Mouse (Mus musculus) forebrain, postnatal 0 days (tissue): Measurements from ENCODE around the gene Dnah6. TPM values are rescaled to one million over a fixed set of nuclear protein-coding genes. Genes with fewer than 3 reads are reported as not detected.

ENCODE experiments used
- ATAC-seq: fragments of 200-750 bp; cut with Nextera tagmentation; 2 replicates; pipeline ENCODE4 v1.8.0; 2017; ENCODE audit warnings: mild to moderate bottlenecking, moderate library complexity
- DNase-seq: peaks from one replicate; pipeline ENCODE4 v3.0.0-alpha.2; 2015
- H3K27ac ChIP-seq: fragments of 300-500 bp; sonication (generic); 2 replicates; pipeline ENCODE4 v1.5.1; 2014; ENCODE audit warnings: low read depth, mild to moderate bottlenecking, antibody characterized with exemption, low read length, moderate library complexity, mixed read lengths
- H3K27me3 ChIP-seq: fragments of 300-500 bp; sonication (generic); 2 replicates; pipeline ENCODE4 v1.6.1; 2014; ENCODE audit warnings: mild to moderate bottlenecking, low read length, mixed read lengths; ENCODE audit not compliant: insufficient read depth
- H3K36me3 ChIP-seq: fragments of 300-500 bp; sonication (generic); 2 replicates; pipeline ENCODE4 v1.6.1; 2014; ENCODE audit warnings: mild to moderate bottlenecking, moderate library complexity; ENCODE audit not compliant: insufficient read depth
- H3K4me1 ChIP-seq: fragments of 300-500 bp; sonication (generic); 2 replicates; pipeline ENCODE4 v1.6.1; 2014; ENCODE audit warnings: antibody characterized with exemption; ENCODE audit not compliant: insufficient read depth
- H3K4me2 ChIP-seq: fragments of 300-500 bp; sonication (generic); 2 replicates; pipeline ENCODE4 v1.6.1; 2014; ENCODE audit warnings: low read depth, mild to moderate bottlenecking, moderate library complexity
- H3K4me3 ChIP-seq: fragments of 300-500 bp; sonication (generic); 2 replicates; pipeline ENCODE4 v1.5.1; 2014; ENCODE audit warnings: low read depth, low read length, mixed read lengths
- H3K9ac ChIP-seq: fragments of 300-500 bp; sonication (generic); 2 replicates; pipeline ENCODE4 v1.6.1; 2014; ENCODE audit warnings: mild to moderate bottlenecking
- H3K9me3 ChIP-seq: fragments of 300-500 bp; sonication (generic); 2 replicates; pipeline ENCODE4 v1.6.1; 2016; ENCODE audit warnings: low read length
- CTCF ChIP-seq: sonication (generic); IDR thresholded peaks from 2 replicates; pipeline ENCODE4 v1.5.1; 2016; ENCODE audit warnings: antibody characterized with exemption, control low read depth, low read depth
- WGBS: fragments of 180-500 bp; shearing (Covaris S2); extraction: QIAGEN DNeasy Blood & Tissue Kit; methylation state at CpG from one replicate; pipeline ENCODE4 v1.1.7; 2014; 5-methylcytosine and 5-hydroxymethylcytosine counted together
- polyA plus RNA-seq: library from polyadenylated mRNA; unstranded; fragments of >200 nt; fragmentation: Nextera tagmentation; extraction: Ambion mirVana; gene quantifications from 2 replicates; pipeline ENCODE4 v1.2.1, GENCODE M21; 2015
- total RNA-seq: library from RNA; depleted of rRNA; stranded (reverse); fragments of >200 nt; gene quantifications from 2 replicates; pipeline ENCODE4 v1.2.3, GENCODE M21; 2014

Gene Dnah6
- total and polyA plus RNA-seq, 2 experiments from 2014 or later: 0.44 to 1.8 TPM

GRCm38 (mm10) chr6:73070663-73071062, 150.8 kb downstream of the Dnah6 start:
- Histone ChIP-seq H3K4me1 (no peaks in the 10 kb centered on the region), H3K27me3 (no peaks in the 10 kb centered on the region), H3K9me3 (no peaks in the 10 kb centered on the region), H3K4me3 (no peak overlapping the region), H3K36me3 (no peaks in the 10 kb centered on the region), H3K27ac (no peak overlapping the region), H3K9ac (no peak overlapping the region), H3K4me2 (no peak overlapping the region)
- no peak for ATAC-seq
- no peak for TF ChIP-seq CTCF
- no peak for DNase-seq
- 83% methylated on average over 6 of the region's 6 CpGs for WGBS

DNA sequence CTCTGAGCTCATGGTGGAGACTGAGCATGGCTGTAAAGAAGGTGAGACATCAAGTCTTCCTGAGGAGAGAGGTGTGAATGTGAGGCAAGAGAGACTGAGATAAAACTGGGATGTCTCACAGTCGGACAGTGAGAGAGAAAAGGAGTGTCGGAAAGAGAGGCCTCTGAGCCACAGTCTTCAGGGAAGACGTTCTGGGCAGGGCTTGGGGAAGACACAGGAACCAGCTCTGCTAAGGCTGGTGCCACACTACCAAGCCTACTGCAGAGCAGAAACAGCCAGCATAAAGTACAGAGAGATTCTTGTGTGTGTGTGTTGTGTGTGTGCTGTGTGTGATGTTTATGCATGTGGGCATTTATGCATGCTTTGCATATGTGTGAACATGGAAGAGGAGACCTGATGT, 156.9 kb downstream of the Dnah6 start:
- H3K9me3 ChIP-seq: no peaks in the 10 kb centered on the region
- no peak overlapping the region for H3K9ac ChIP-seq
- H3K36me3 ChIP-seq: no peaks in the 10 kb centered on the region
- H3K27ac ChIP-seq: no peak overlapping the region
- 88% methylated on average over 3 of the region's 3 CpGs for whole genome bisulfite sequencing
- no peak for TF ChIP-seq CTCF
- H3K4me1 ChIP-seq: no peaks in the 10 kb centered on the region
- no peak overlapping the region for H3K4me3 ChIP-seq
- DNase-seq: no peak
- H3K27me3 ChIP-seq: no peaks in the 10 kb centered on the region
- no peak overlapping the region for H3K4me2 ChIP-seq
- no peak for ATAC-seq

DNA sequence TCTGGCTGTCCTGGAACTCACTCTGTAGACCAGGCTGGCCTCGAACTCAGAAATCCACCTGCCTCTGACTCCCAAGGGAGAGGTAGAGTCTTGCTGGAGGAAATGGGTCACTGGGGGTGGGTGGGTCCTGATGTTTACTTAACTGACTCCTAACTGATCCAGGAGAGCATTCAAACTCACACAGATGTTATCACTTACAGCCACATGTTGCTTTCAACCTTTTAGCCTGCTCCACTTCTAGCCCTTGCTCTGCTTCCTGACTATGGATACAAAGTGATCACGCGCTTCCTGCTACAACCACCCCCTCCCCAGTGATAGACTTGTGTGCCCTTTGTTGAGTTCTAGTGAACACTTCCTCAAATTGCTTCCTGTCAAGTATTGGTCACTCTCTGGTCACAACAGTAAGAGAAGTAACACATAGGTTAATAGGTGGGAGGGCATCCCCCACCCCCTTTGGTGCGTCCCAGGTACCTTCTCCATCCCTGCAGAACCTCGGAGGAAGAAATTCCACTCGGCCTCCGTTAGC, 161.8 kb downstream of the Dnah6 start:
- Histone ChIP-seq H3K4me3 (no peak overlapping the region), H3K9ac (no peak overlapping the region), H3K27me3 (no peaks in the 10 kb centered on the region), H3K4me1 (peaks cover 2% of the 10 kb centered on the region; the same call in 1 of the 2 replicates), H3K4me2 (no peak overlapping the region), H3K9me3 (no peaks in the 10 kb centered on the region), H3K36me3 (no peaks in the 10 kb centered on the region), H3K27ac (no peak overlapping the region)
- WGBS: 88% methylated on average over 7 of the region's 7 CpGs
- TF ChIP-seq CTCF: no peak
- DNase-seq (no peak), ATAC-seq (no peak)

GRCm38 (mm10) chr6:73059162-73059561, 162.3 kb downstream of the Dnah6 start:
- TF ChIP-seq CTCF: no peak
- DNase-seq: no peak
- no peak overlapping the region for H3K27ac ChIP-seq
- peaks cover 2% of the 10 kb centered on the region; the same call in 1 of the 2 replicates for H3K4me1 ChIP-seq
- ATAC-seq: no peak
- WGBS: 84% methylated on average over 4 of the region's 4 CpGs
- H3K36me3 ChIP-seq: no peaks in the 10 kb centered on the region
- no peaks in the 10 kb centered on the region for H3K27me3 ChIP-seq
- no peak overlapping the region for H3K9ac ChIP-seq
- H3K9me3 ChIP-seq: no peaks in the 10 kb centered on the region
- H3K4me3 ChIP-seq: no peak overlapping the region
- H3K4me2 ChIP-seq: no peak overlapping the region

GRCm38 (mm10) chr6:73055347-73055746, 166.1 kb downstream of the Dnah6 start:
- Histone ChIP-seq H3K27me3 (no peaks in the 10 kb centered on the region), H3K36me3 (no peaks in the 10 kb centered on the region), H3K4me1 (peaks cover 2% of the 10 kb centered on the region; the same call in 1 of the 2 replicates), H3K4me2 (no peak overlapping the region), H3K9ac (no peak overlapping the region), H3K27ac (no peak overlapping the region), H3K4me3 (no peak overlapping the region), H3K9me3 (no peaks in the 10 kb centered on the region)
- ATAC-seq (peak; percentile 87), DNase-seq (peak; percentile 57)
- TF ChIP-seq CTCF: no peak
- 78% methylated on average over 6 of the region's 6 CpGs for WGBS

DNA sequence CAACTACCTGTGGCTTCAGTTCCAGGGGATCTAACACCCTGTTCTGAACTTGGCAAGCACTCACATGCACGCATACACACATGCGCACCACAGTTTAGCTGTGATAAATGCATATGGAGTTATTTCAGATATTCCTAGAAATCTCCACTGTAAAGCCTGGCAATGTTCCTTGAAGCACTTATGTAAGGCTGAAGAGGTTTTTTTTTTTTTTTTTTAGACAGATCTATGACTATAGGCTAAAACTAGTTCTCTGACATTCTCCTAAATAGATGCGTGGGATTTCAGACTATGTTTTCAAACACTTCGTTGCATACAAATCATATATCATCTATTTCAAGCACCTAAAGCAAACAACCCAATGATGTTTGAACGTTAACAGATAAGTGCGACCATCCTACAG, 166.6 kb downstream of the Dnah6 start:
- Histone ChIP-seq H3K4me3 (no peak overlapping the region), H3K4me1 (peaks cover 2% of the 10 kb centered on the region; the same call in 1 of the 2 replicates), H3K27me3 (no peaks in the 10 kb centered on the region), H3K36me3 (no peaks in the 10 kb centered on the region), H3K9ac (no peak overlapping the region), H3K27ac (no peak overlapping the region), H3K9me3 (no peaks in the 10 kb centered on the region), H3K4me2 (no peak overlapping the region)
- 83% methylated on average over 6 of the region's 6 CpGs for WGBS
- DNase-seq: peak; percentile 33
- peak; percentile 43; the same call in 1 of the 2 replicates for ATAC-seq
- TF ChIP-seq CTCF: no peak

GRCm38 (mm10) chr6:73053526-73053925, 167.9 kb downstream of the Dnah6 start:
- Histone ChIP-seq H3K4me1 (peaks cover 2% of the 10 kb centered on the region; the same call in 1 of the 2 replicates), H3K9me3 (no peaks in the 10 kb centered on the region), H3K36me3 (no peaks in the 10 kb centered on the region), H3K9ac (no peak overlapping the region), H3K4me2 (no peak overlapping the region), H3K27me3 (no peaks in the 10 kb centered on the region), H3K27ac (no peak overlapping the region), H3K4me3 (no peak overlapping the region)
- no peak for DNase-seq
- 91% methylated on average over 9 of the region's 9 CpGs for WGBS
- TF ChIP-seq CTCF: no peak
- no peak for ATAC-seq
